Mouse (Mus musculus) 3T3-L1 (cell line): ENCODE measurements at regions not wholly inside any gene's neighbourhood (a gene's known extent, or its start where the extent isn't known, plus 50 kb on each side); places are given as distances from the start of the nearest gene placed in this dataset.

Source experiments
- DNase-seq: peaks from one replicate; pipeline ENCODE4 v3.0.0-alpha.2; 2015; ENCODE audit warnings: low read depth, low spot score

- no peak for DNase-seq
Measured at GRCm38 (mm10) chr15:52095629-52096190, 1789.0 kb upstream of the Gm7489 start.

- DNase-seq, result no peak
Measured at GRCm38 (mm10) chr15:52108761-52109160, 1775.9 kb upstream of the Gm7489 start.

- no peak for DNase-seq
Measured at GRCm38 (mm10) chr15:52114368-52115036, 1770.2 kb upstream of the Gm7489 start.

GRCm38 (mm10) chr15:52136693-52137092 lies 1748.0 kb upstream of the Gm7489 start:
- no peak for DNase-seq

- peak; percentile 48 for DNase-seq
Measured at GRCm38 (mm10) chr15:52153421-52153820, 1731.3 kb upstream of the Gm7489 start.

- peak; percentile 2 for DNase-seq
Measured at GRCm38 (mm10) chr15:52155784-52156183, 1728.9 kb upstream of the Gm7489 start.

GRCm38 (mm10) chr15:52156779-52157178 lies 1727.9 kb upstream of the Gm7489 start:
- peak; percentile 2 for DNase-seq

- peak; percentile 78 for DNase-seq
Measured at GRCm38 (mm10) chr15:52160181-52161088, 1724.3 kb upstream of the Gm7489 start.

GRCm38 (mm10) chr15:52161089-52161442 lies 1723.6 kb upstream of the Gm7489 start:
- DNase-seq, result no peak

GRCm38 (mm10) chr15:52161568-52162316 lies 1723.0 kb upstream of the Gm7489 start:
- peak; percentile 3 for DNase-seq

- DNase-seq, result no peak
Measured at GRCm38 (mm10) chr15:52166144-52166543, 1718.6 kb upstream of the Gm7489 start.

- DNase-seq, result no peak
Measured at GRCm38 (mm10) chr15:52166595-52167443, 1717.9 kb upstream of the Gm7489 start.

GRCm38 (mm10) chr15:52167811-52168210 lies 1716.9 kb upstream of the Gm7489 start:
- DNase-seq, result no peak

GRCm38 (mm10) chr15:52176951-52177350 lies 1707.8 kb upstream of the Gm7489 start:
- no peak for DNase-seq

GRCm38 (mm10) chr15:52178668-52179067 lies 1706.0 kb upstream of the Gm7489 start:
- DNase-seq, result no peak

GRCm38 (mm10) chr15:52179379-52179778 lies 1705.3 kb upstream of the Gm7489 start:
- no peak for DNase-seq

GRCm38 (mm10) chr15:52191176-52191575 lies 1693.5 kb upstream of the Gm7489 start:
- DNase-seq, result no peak

- no peak for DNase-seq
Measured at GRCm38 (mm10) chr15:52207271-52207670, 1677.4 kb upstream of the Gm7489 start.

GRCm38 (mm10) chr15:52232442-52232841 lies 1652.3 kb upstream of the Gm7489 start:
- DNase-seq, result no peak

- DNase-seq, result no peak
Measured at GRCm38 (mm10) chr15:52236220-52236619, 1648.5 kb upstream of the Gm7489 start.

GRCm38 (mm10) chr15:52242890-52243289 lies 1641.8 kb upstream of the Gm7489 start:
- DNase-seq, result peak; percentile 13
